Mouse (Mus musculus) bone marrow, adult 2 months (tissue): ENCODE results near the gene Rgl1.

Experiments used
- CTCF ChIP-seq: fragments of 200-500 bp; IDR thresholded peaks from 2 replicates; pipeline ENCODE4 v1.5.1; 2011; ENCODE audit warnings: low read length, control low read depth; ENCODE audit not compliant: control insufficient read depth, insufficient read depth
- POLR2A ChIP-seq: fragments of 200-500 bp; IDR thresholded peaks from 2 replicates; pipeline ENCODE4 v1.6.1; 2011; ENCODE audit warnings: low read depth, mild to moderate bottlenecking, control low read depth, low read length, borderline replicate concordance; ENCODE audit not compliant: control insufficient read depth

DNA sequence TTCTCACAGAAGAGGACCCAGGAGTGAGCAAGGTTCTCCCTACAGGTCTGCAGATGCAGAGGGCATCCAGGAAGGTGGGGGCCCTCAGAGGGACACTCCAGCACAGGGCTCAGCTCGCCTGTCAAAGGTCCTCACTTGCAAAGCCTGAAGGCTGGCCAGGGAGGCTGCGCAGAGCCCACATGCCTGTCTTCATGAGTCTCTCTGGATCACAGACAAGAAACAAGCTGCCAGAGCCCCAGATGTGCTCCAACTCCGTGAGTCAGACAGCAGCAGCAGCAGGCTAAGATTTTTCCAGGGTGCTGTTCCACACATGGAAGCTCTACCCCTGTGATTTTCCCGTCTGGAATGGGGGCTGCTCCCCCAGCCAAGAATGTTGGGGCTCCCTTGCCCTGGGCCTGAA lies 251.9 kb downstream of the Rgl1 start:
- TF ChIP-seq POLR2A (no peak), CTCF (no peak)
